Mouse (Mus musculus) 416B (cell line): ENCODE measurements at regions not wholly inside any gene's neighbourhood (a gene's known extent, or its start where the extent isn't known, plus 50 kb on each side); places are given as distances from the start of the nearest gene placed in this dataset.
"Not testable (repeated sequence)": the region's sequence is repeated elsewhere in the genome, so short reads cannot be mapped to it uniquely, and the experiment has no call there.

Experiments used
- DNase-seq: peaks from one replicate; pipeline ENCODE4 v3.0.0; 2011; ENCODE audit warnings: low read depth

GRCm38 (mm10) chr15:31989093-31989492 lies 188.0 kb upstream of the Tas2r119 start:
- DNase-seq: no peak

GRCm38 (mm10) chr15:31989593-31990290 lies 187.3 kb upstream of the Tas2r119 start:
- DNase-seq: no peak

DNA sequence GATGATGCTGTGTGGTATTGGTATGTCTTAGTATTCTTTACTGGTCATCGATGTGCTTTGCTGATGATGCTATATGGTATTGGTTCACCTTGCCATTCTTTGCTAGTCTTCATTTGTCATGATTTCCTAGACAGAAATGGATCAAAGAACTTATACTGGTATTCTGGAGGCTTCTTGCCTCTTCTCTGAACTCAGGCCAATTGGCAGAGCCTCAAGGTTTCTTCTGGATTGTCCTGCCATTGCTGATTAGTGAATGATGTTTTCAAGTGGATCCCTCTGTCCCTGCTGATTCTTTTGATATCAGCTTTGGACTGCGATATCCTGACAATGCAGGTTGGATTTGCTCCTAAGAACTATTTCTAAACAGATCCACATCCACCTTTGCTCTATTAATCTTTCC lies 179.1 kb upstream of the Tas2r119 start:
- DNase-seq: no peak

DNA sequence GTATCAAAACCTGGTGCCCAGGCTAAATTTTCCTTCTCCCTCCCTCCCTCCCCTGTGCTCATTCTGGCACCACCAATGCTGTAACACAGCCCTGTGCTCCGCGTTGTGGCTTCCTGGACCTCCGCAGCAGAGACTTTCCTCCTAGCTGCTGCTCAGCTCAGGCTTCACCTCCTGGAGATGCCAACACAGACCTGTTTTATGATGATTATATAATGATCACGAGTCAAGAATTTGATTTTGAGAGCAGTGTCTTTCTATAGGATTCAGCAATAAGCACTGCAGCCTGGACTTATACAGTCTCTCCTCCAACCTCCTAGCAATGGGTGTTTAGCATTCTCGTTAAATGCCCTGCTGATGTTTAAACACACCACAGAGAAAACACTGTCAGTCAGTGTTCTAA lies 177.5 kb upstream of the Tas2r119 start:
- no peak for DNase-seq

- DNase-seq: no peak
Measured at GRCm38 (mm10) chr15:32002950-32003422, 174.1 kb upstream of the Tas2r119 start.

- DNase-seq: no peak
Measured at GRCm38 (mm10) chr15:32003489-32003888, 173.6 kb upstream of the Tas2r119 start.

- no peak for DNase-seq
Measured at GRCm38 (mm10) chr15:32005986-32006385, 171.1 kb upstream of the Tas2r119 start.

- peak; percentile 34 for DNase-seq
Measured at GRCm38 (mm10) chr15:32009818-32010217, 167.3 kb upstream of the Tas2r119 start.

- DNase-seq: peak; percentile 60
Measured at GRCm38 (mm10) chr15:32012044-32012443, 165.0 kb upstream of the Tas2r119 start.

GRCm38 (mm10) chr15:32012838-32013237 lies 164.3 kb upstream of the Tas2r119 start:
- DNase-seq: no peak

DNA sequence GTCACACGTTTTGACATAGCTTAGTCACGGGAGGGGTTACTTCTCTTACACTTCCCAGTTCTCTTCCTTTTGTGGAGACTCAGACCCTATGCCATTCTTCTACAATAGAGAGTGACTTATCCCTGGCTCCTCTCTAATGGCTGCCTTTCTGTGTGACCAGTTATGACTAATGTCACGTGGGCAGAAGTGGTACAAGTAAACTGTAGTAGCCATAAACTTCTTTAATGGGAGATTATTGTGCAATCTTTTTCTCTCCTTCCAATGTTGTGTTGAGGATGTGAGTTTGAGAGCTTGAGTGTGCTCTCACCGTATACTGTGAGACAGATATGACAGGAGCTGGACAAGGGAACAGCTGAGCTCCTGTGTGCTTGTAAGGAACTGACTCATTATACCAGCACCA lies 161.9 kb upstream of the Tas2r119 start:
- peak; percentile 5 for DNase-seq

- DNase-seq: peak; percentile 39
Measured at GRCm38 (mm10) chr15:32020323-32021008, 156.6 kb upstream of the Tas2r119 start.

GRCm38 (mm10) chr15:32021009-32021602 lies 156.0 kb upstream of the Tas2r119 start:
- no peak for DNase-seq

- no peak for DNase-seq
Measured at GRCm38 (mm10) chr15:32034091-32034490, 143.0 kb upstream of the Tas2r119 start.

- no peak for DNase-seq
Measured at GRCm38 (mm10) chr15:32034790-32035189, 142.3 kb upstream of the Tas2r119 start.

- DNase-seq: no peak
Measured at GRCm38 (mm10) chr15:32041764-32042163, 135.3 kb upstream of the Tas2r119 start.

DNA sequence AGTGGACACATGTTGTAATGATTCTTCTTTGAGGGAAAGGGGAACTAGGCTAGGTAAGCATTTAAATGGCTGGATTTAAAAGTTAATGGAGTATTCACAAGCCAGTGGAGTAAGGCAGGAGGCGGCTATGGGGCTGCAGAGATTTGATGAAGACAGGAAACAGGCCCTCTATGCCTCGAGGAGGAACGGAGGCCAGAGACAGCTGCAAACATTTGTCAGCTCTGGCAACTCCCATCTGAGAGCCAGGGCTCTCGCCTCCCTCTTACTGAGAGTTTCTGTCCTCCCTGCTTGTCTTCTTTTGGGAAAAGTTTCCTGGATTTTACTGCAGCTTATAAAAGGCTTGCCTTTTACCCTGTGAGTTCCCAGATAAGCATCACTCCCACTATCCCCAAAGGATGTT lies 134.9 kb upstream of the Tas2r119 start:
- no peak for DNase-seq

DNA sequence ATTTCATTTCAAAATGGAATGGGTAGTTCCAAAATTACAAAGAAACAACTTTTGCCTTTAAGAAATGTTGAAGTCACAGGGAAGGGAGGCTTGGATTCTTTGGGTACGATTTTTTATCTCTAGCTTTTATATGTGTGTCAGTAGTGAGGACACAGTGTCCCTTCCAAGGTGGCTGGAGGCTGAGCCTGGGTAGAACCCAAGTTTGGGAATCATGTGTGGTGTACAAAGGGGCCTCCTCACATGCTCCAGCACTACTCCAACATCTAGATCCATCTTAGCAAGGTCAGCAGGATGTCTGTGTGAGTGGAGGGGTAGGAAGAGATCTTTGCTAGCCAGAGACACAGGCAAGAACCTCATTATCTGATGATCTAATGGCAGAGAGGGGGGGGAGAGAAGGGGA lies 134.5 kb upstream of the Tas2r119 start:
- DNase-seq: no peak

GRCm38 (mm10) chr15:32043207-32043606 lies 133.9 kb upstream of the Tas2r119 start:
- DNase-seq: no peak

DNA sequence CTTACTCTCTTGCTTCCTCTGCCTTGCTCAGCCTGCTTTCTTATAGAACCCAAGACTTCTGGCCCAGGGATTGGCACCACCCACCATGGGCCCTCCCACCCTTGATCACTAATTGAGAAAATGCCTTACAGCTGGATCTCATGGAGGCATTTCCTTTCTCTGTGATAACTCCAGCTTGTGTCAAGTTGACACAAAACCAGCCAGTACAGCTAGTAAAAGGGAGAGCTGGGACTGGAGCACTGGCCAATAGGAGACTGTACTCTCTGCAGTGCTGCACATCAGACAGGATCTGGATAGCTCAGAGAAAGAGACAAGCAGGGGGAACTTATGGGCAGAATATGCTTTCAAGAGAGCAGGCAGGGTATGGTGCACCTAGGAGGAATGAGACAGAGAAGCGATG lies 133.4 kb upstream of the Tas2r119 start:
- not testable (repeated sequence) for DNase-seq

- DNase-seq: no peak
Measured at GRCm38 (mm10) chr15:32048836-32049235, 128.3 kb upstream of the Tas2r119 start.

- DNase-seq: no peak
Measured at GRCm38 (mm10) chr15:32061573-32061972, 115.5 kb upstream of the Tas2r119 start.

- DNase-seq: no peak
Measured at GRCm38 (mm10) chr15:32082109-32082508, 95.0 kb upstream of the Tas2r119 start.
